In the genomic region with DNA sequence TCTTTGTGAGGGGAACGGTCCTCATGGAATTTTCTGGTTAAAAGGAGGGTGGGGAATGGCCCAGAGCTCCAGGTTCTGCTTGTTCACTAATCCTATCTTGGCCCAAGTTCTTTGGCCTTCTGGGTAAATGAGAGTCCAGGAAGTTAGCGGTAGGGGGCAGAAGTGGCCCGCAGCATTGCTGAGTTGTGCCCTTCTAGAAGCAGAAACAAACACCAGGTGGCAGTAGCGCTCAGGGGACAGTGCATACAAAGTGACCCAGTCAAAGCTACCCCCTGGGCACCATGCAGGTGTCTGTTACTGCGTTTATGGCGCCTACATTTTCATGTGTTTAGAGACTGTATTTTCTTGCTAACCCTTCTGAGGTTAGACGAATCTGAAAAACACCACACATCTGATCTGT, we compare ENCODE assay signal across 7 mouse cellular contexts. TPM values are rescaled to one million over a fixed set of nuclear protein-coding genes. Genes with fewer than 3 reads are reported as not detected.
DNase-seq lines count a peak whose midpoint lies in the region; ATAC-seq and TF ChIP-seq lines count a peak whose summit lies in the region.

No protein-coding gene starts in this region.

- peak; percentile 95 for DNase-seq in adrenal gland, postnatal 14 days
- peak; percentile 90 for DNase-seq in embryonic facial prominence, embryonic 11.5 days (ENCODE audit: low spot score)
- peak; percentile 90 for DNase-seq in heart, adult 2 months
- DNase-seq in kidney, adult 8-10 months, result peak; percentile 87 to 95
- peak; percentile 89 to 92 for DNase-seq in spleen, postnatal 36 days (ENCODE audit: low spot score in 2 of 2)

- peak; percentile 29; the same call in 1 of the 2 replicates for ATAC-seq in embryonic facial prominence, embryonic 11.5 days (replicated peaks; ENCODE audit: insufficient number of reproducible peaks, low FRiP score, low TSS enrichment, low read depth)
- ATAC-seq in limb, embryonic 13.5 days (ENCODE audit: low FRiP score, low read depth), result peak; percentile 53
- ATAC-seq in monocyte, adult 5-6 weeks (replicated peaks; ENCODE audit: insufficient number of reproducible peaks, low FRiP score, low TSS enrichment, poor library complexity, severe bottlenecking), result peak; percentile 84

- intact Hi-C loops in heart, adult 2 months (cut with DNase I), result loop anchor here (1.0 to 2.0 kb wide), 4 partner anchors 35 to 105 kb away; no protein-coding TSS in a partner anchor

- 6% methylated on average over 7 of the region's 7 CpGs for WGBS in embryonic facial prominence, embryonic 11.5 days
- WGBS in heart, adult 2 months, result 10% methylated on average over 7 of the region's 7 CpGs
- 5% methylated on average over 7 of the region's 7 CpGs for WGBS in limb, embryonic 13.5 days

- no peaks in the 10 kb centered on the region for H3K79me2 ChIP-seq in heart, adult 2 months (replicated peaks; ENCODE audit: control insufficient read depth, insufficient read depth, low read length)

- H3K9ac ChIP-seq in embryonic facial prominence, embryonic 11.5 days (replicated peaks; ENCODE audit: low read length), result no peak overlapping the region
- H3K9ac ChIP-seq in heart, adult 2 months (ENCODE audit: low read depth, low read length), result no peak overlapping the region
- no peak overlapping the region for H3K9ac ChIP-seq in limb, embryonic 13.5 days

- TF ChIP-seq POLR2A in heart, adult 2 months (IDR thresholded peaks at IDR 0.05; ENCODE audit: insufficient read depth, low read depth, low read length), result 0 out of 2 replicates have a peak, but pooled peaks have one; percentile 33

- TF ChIP-seq CTCF in heart, adult 2 months (IDR thresholded peaks at IDR 0.05), result no peak; the same call in 1 of the 2 replicates

- no peaks in the 10 kb centered on the region for H3K4me1 ChIP-seq in embryonic facial prominence, embryonic 11.5 days (ENCODE audit: control insufficient read depth, insufficient read depth, low read length)
- H3K4me1 ChIP-seq in heart, adult 2 months (ENCODE audit: control insufficient read depth, insufficient read depth, low read length), result peaks cover 18% of the 10 kb centered on the region
- peaks cover 55% of the 10 kb centered on the region for H3K4me1 ChIP-seq in limb, embryonic 13.5 days

- H3K27ac ChIP-seq in embryonic facial prominence, embryonic 11.5 days (replicated peaks; ENCODE audit: low read depth, low read length), result no peak overlapping the region
- no peak overlapping the region for H3K27ac ChIP-seq in heart, adult 2 months
- no peak overlapping the region for H3K27ac ChIP-seq in limb, embryonic 13.5 days

- H3K9me3 ChIP-seq in embryonic facial prominence, embryonic 11.5 days (replicated peaks; ENCODE audit: control insufficient read depth, low read length), result no peaks in the 10 kb centered on the region
- H3K9me3 ChIP-seq in limb, embryonic 13.5 days, result no peaks in the 10 kb centered on the region

- no peak overlapping the region for H3K4me3 ChIP-seq in embryonic facial prominence, embryonic 11.5 days (ENCODE audit: low read depth, low read length)
- H3K4me3 ChIP-seq in heart, adult 2 months, result no peak overlapping the region
- no peak overlapping the region for H3K4me3 ChIP-seq in limb, embryonic 13.5 days

- TF ChIP-seq EP300 in heart, adult 2 months (IDR thresholded peaks at IDR 0.05; ENCODE audit: insufficient read depth, low read depth, low read length), result peak; percentile 97

- H3K27me3 ChIP-seq in embryonic facial prominence, embryonic 11.5 days (ENCODE audit: control insufficient read depth, insufficient read depth, low read length), result no peaks in the 10 kb centered on the region
- H3K27me3 ChIP-seq in heart, adult 2 months (ENCODE audit: control insufficient read depth, insufficient read depth, low read length), result no peaks in the 10 kb centered on the region
- peaks cover 28% of the 10 kb centered on the region for H3K27me3 ChIP-seq in limb, embryonic 13.5 days

- H3K36me3 ChIP-seq in embryonic facial prominence, embryonic 11.5 days (replicated peaks; ENCODE audit: control insufficient read depth, insufficient read depth, low read depth, low read length), result no peaks in the 10 kb centered on the region
- no peaks in the 10 kb centered on the region for H3K36me3 ChIP-seq in heart, adult 2 months (ENCODE audit: control insufficient read depth, insufficient read depth, low read length)
- no peaks in the 10 kb centered on the region for H3K36me3 ChIP-seq in limb, embryonic 13.5 days

- no peak overlapping the region for H3K4me2 ChIP-seq in embryonic facial prominence, embryonic 11.5 days (ENCODE audit: low read depth, low read length)
- H3K4me2 ChIP-seq in limb, embryonic 13.5 days (replicated peaks), result no peak overlapping the region

RNA-seq across cellular contexts. Expression of a gene that starts 8.1 kb away (rescaled TPM):
- 0.22 and 1.0 TPM in 2 replicates for total RNA-seq in adrenal gland, postnatal 14 days (2021)
- 0.47 and 0.65 TPM in 2 replicates for polyA plus RNA-seq in embryonic facial prominence, embryonic 11.5 days (2014; fragmentation: Nextera tagmentation; extraction: Ambion mirVana)
- total RNA-seq in heart, adult 2 months (2021), result under 1 TPM; 0.39 to 0.52 TPM
- polyA plus RNA-seq in heart, adult 2 months (2012; rRNA removed), result 0.26 and 0.53 TPM in 2 replicates
- 1.0 and 1.7 TPM in 2 replicates for polyA plus RNA-seq in limb, embryonic 13.5 days (2015; fragmentation: Nextera tagmentation; extraction: Ambion mirVana)
- 7.5 TPM in 1 of 3 replicates, not detected in the others for total RNA-seq in monocyte, adult 5-6 weeks (2017)

RNA-seq across cellular contexts. Expression of a gene that starts 27.0 kb away (rescaled TPM):
- 0.41 TPM in 1 of 2 replicates, not detected in the other for total RNA-seq in adrenal gland, postnatal 14 days (2021)
- 0.28 TPM in 1 of 2 replicates, not detected in the other for polyA plus RNA-seq in embryonic facial prominence, embryonic 11.5 days (2014; fragmentation: Nextera tagmentation; extraction: Ambion mirVana)
- not detected for total RNA-seq in heart, adult 2 months (2021)
- polyA plus RNA-seq in heart, adult 2 months (2012; rRNA removed), result not detected in 2 replicates
- 0.33 TPM in 1 of 2 replicates, not detected in the other for polyA plus RNA-seq in limb, embryonic 13.5 days (2015; fragmentation: Nextera tagmentation; extraction: Ambion mirVana)
- total RNA-seq in monocyte, adult 5-6 weeks (2017), result not detected in 3 replicates

RNA-seq across cellular contexts. Expression of a gene that starts 28.9 kb away (rescaled TPM):
- 105 and 120 TPM in 2 replicates for total RNA-seq in adrenal gland, postnatal 14 days (2021)
- 56.7 and 61.7 TPM in 2 replicates for polyA plus RNA-seq in embryonic facial prominence, embryonic 11.5 days (2014; fragmentation: Nextera tagmentation; extraction: Ambion mirVana)
- 10 to 100 TPM; 65.5 to 77.8 TPM for total RNA-seq in heart, adult 2 months (2021)
- 131 and 152 TPM in 2 replicates for polyA plus RNA-seq in heart, adult 2 months (2012; rRNA removed)
- 118 and 119 TPM in 2 replicates for polyA plus RNA-seq in limb, embryonic 13.5 days (2015; fragmentation: Nextera tagmentation; extraction: Ambion mirVana)
- 185 to 298 TPM (median 202 TPM) in 3 replicates for total RNA-seq in monocyte, adult 5-6 weeks (2017)

RNA-seq across cellular contexts. Expression of a gene that starts 47.1 kb away (rescaled TPM):
- total RNA-seq in adrenal gland, postnatal 14 days (2021), result 2.4 and 2.8 TPM in 2 replicates
- 36.8 and 46.6 TPM in 2 replicates for polyA plus RNA-seq in embryonic facial prominence, embryonic 11.5 days (2014; fragmentation: Nextera tagmentation; extraction: Ambion mirVana)
- total RNA-seq in heart, adult 2 months (2021), result under 1 TPM; 0.36 to 0.47 TPM
- 2.1 and 3.8 TPM in 2 replicates for polyA plus RNA-seq in heart, adult 2 months (2012; rRNA removed)
- polyA plus RNA-seq in limb, embryonic 13.5 days (2015; fragmentation: Nextera tagmentation; extraction: Ambion mirVana), result 47.9 and 53.2 TPM in 2 replicates
- 1.1 to 6.0 TPM (median 1.2 TPM) in 3 replicates for total RNA-seq in monocyte, adult 5-6 weeks (2017)

RNA-seq across cellular contexts. Expression of a gene that starts 53.5 kb away (rescaled TPM):
- total RNA-seq in adrenal gland, postnatal 14 days (2021), result 1.2 and 1.6 TPM in 2 replicates
- 0.48 and 0.53 TPM in 2 replicates for polyA plus RNA-seq in embryonic facial prominence, embryonic 11.5 days (2014; fragmentation: Nextera tagmentation; extraction: Ambion mirVana)
- total RNA-seq in heart, adult 2 months (2021), result 1 to 10 TPM; 1.2 to 2.3 TPM
- 6.8 and 7.0 TPM in 2 replicates for polyA plus RNA-seq in heart, adult 2 months (2012; rRNA removed)
- 0.25 and 0.63 TPM in 2 replicates for polyA plus RNA-seq in limb, embryonic 13.5 days (2015; fragmentation: Nextera tagmentation; extraction: Ambion mirVana)
- total RNA-seq in monocyte, adult 5-6 weeks (2017), result 17.0 to 25.6 TPM (median 21.4 TPM) in 3 replicates

Comparison
In these comparisons a context has a peak if more than half of its experiments do, and no peak if none do; other contexts are left out.
1. ATAC-seq: peak in every context shown above with its lines; median percentile 84 in monocyte, adult 5-6 weeks; 53 in limb, embryonic 13.5 days; 29 in embryonic facial prominence, embryonic 11.5 days.